Mouse (Mus musculus) forebrain, embryonic 11.5 days (tissue): ENCODE data around the gene Naa15. TPM values are rescaled to one million over a fixed set of nuclear protein-coding genes. Genes with fewer than 3 reads are reported as not detected.

Experiments
- ATAC-seq: fragments of 200-750 bp; cut with Nextera tagmentation; replicated peaks from 2 replicates; pipeline ENCODE4 v1.8.0; 2017; ENCODE audit warnings: moderate TSS enrichment; ENCODE audit not compliant: low FRiP score
- DNase-seq: peaks from one replicate; pipeline ENCODE4 v3.0.0-alpha.2; 2017; ENCODE audit warnings: low spot score
- H3K27ac ChIP-seq: fragments of 300-500 bp; sonication (generic); 2 replicates; pipeline ENCODE4 v1.5.1; 2014; ENCODE audit warnings: low read depth, low read length
- H3K27me3 ChIP-seq: fragments of 300-500 bp; sonication (generic); 2 replicates; pipeline ENCODE4 v1.6.1; 2014; ENCODE audit warnings: mild to moderate bottlenecking, low read length, mixed read lengths; ENCODE audit not compliant: control insufficient read depth, insufficient read depth
- H3K36me3 ChIP-seq: fragments of 300-500 bp; sonication (generic); 2 replicates; pipeline ENCODE4 v1.6.1; 2014; ENCODE audit warnings: mild to moderate bottlenecking, low read length, moderate library complexity, mixed read lengths; ENCODE audit not compliant: control insufficient read depth, insufficient read depth
- H3K4me1 ChIP-seq: fragments of 300-500 bp; sonication (generic); replicated peaks from 2 replicates; pipeline ENCODE4 v1.6.1; 2014; ENCODE audit warnings: low read length, mixed read lengths; ENCODE audit not compliant: control insufficient read depth, insufficient read depth
- H3K4me2 ChIP-seq: fragments of 300-500 bp; sonication (generic); 2 replicates; pipeline ENCODE4 v1.6.1; 2014; ENCODE audit warnings: low read depth, mild to moderate bottlenecking, low read length, moderate library complexity, mixed read lengths; ENCODE audit not compliant: severe bottlenecking
- H3K4me3 ChIP-seq: fragments of 300-500 bp; sonication (generic); 2 replicates; pipeline ENCODE4 v1.5.1; 2014; ENCODE audit warnings: low read depth, low read length
- H3K9ac ChIP-seq: fragments of 300-500 bp; sonication (generic); 2 replicates; pipeline ENCODE4 v1.6.1; 2014; ENCODE audit warnings: low read length
- H3K9me3 ChIP-seq: fragments of 300-500 bp; sonication (generic); 2 replicates; pipeline ENCODE4 v1.6.1; 2016; ENCODE audit warnings: low read length, mixed read lengths; ENCODE audit not compliant: control insufficient read depth
- WGBS: fragments of 180-500 bp; shearing (Covaris S2); extraction: QIAGEN DNeasy Blood & Tissue Kit; methylation state at CpG from one replicate; pipeline ENCODE4 v1.1.7; 2014; 5-methylcytosine and 5-hydroxymethylcytosine counted together
- polyA plus RNA-seq: library from polyadenylated mRNA; unstranded; fragments of >200 nt; fragmentation: Nextera tagmentation; extraction: Ambion mirVana; gene quantifications from 2 replicates; pipeline ENCODE4 v1.2.1, GENCODE M21; 2014

Gene Naa15
- polyA plus RNA-seq, 1 experiment from 2014 or later = 62.6 TPM

- H3K27ac ChIP-seq = no peak overlapping the region
- no peak overlapping the region for H3K4me2 ChIP-seq
- no peak overlapping the region for H3K4me3 ChIP-seq
- DNase-seq (no peak), ATAC-seq (no peak)
- WGBS = 92% methylated on average over 7 of the region's 7 CpGs
- no peaks in the 10 kb centered on the region for H3K36me3 ChIP-seq
- no peaks in the 10 kb centered on the region for H3K9me3 ChIP-seq
- no peak overlapping the region for H3K9ac ChIP-seq
- peaks cover 8% of the 10 kb centered on the region; the same call in 1 of the 2 replicates for H3K4me1 ChIP-seq
- no peaks in the 10 kb centered on the region for H3K27me3 ChIP-seq
These were observed 2.5 kb upstream of the Naa15 start for GRCm38 (mm10) chr3:51412457-51412856.

- ATAC-seq = no peak
- WGBS = 90% methylated on average over 1 of the region's 1 CpGs
- Histone ChIP-seq H3K9me3 (no peaks in the 10 kb centered on the region), H3K4me2 (no peak overlapping the region), H3K36me3 (no peaks in the 10 kb centered on the region), H3K4me1 (peaks cover 8% of the 10 kb centered on the region; the same call in 1 of the 2 replicates), H3K4me3 (no peak overlapping the region), H3K27me3 (no peaks in the 10 kb centered on the region), H3K27ac (no peak overlapping the region), H3K9ac (no peak overlapping the region)
- DNase-seq = no peak
These were observed 1.7 kb upstream of the Naa15 start for GRCm38 (mm10) chr3:51413276-51413675.

- DNase-seq (no peak), ATAC-seq (peak; percentile 71)
- Histone ChIP-seq H3K9ac (peak overlapping the region; percentile 98), H3K36me3 (no peaks in the 10 kb centered on the region), H3K4me1 (peaks cover 8% of the 10 kb centered on the region; the same call in 1 of the 2 replicates), H3K4me2 (peak overlapping the region; percentile 74), H3K4me3 (peak overlapping the region; percentile 99), H3K27me3 (no peaks in the 10 kb centered on the region), H3K27ac (peak overlapping the region; percentile 85), H3K9me3 (no peaks in the 10 kb centered on the region)
- WGBS = under 1% methylated on average over 29 of the region's 30 CpGs
These were observed 1.1 kb downstream of the Naa15 start for GRCm38 (mm10) chr3:51416073-51416363.

- H3K4me3 ChIP-seq = peak overlapping the region; percentile 99
- H3K4me2 ChIP-seq = peak overlapping the region; percentile 74
- peaks cover 8% of the 10 kb centered on the region; the same call in 1 of the 2 replicates for H3K4me1 ChIP-seq
- ATAC-seq (peak; percentile 51), DNase-seq (peak; percentile 76)
- no peaks in the 10 kb centered on the region for H3K27me3 ChIP-seq
- peak overlapping the region; percentile 98 for H3K9ac ChIP-seq
- no peaks in the 10 kb centered on the region for H3K36me3 ChIP-seq
- peak overlapping the region; percentile 85 for H3K27ac ChIP-seq
- under 1% methylated on average over 68 of the region's 68 CpGs for WGBS
- no peaks in the 10 kb centered on the region for H3K9me3 ChIP-seq
These were observed 1.6 kb downstream of the Naa15 start for GRCm38 (mm10) chr3:51416364-51417134.

DNA sequence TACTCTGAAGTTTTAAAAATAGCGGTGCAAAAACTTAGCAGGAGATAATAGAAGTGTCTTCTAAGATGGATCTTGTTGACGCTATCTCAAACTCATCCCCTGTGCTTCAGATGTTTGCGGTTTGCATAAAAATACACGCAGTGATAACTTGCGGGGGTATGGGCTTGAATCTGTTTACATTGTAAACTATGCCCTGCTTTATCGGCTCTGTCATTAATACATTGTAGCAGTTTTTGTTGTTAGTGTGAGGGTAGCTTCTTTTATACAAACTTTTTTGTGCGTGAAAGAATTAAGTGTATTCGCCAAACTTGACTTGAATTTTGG is 2.1 kb downstream of the Naa15 start:
- peaks cover 8% of the 10 kb centered on the region; the same call in 1 of the 2 replicates for H3K4me1 ChIP-seq
- ATAC-seq = no peak
- no peaks in the 10 kb centered on the region for H3K27me3 ChIP-seq
- peak overlapping the region; percentile 99 for H3K4me3 ChIP-seq
- H3K9ac ChIP-seq = peak overlapping the region; percentile 98
- no peaks in the 10 kb centered on the region for H3K36me3 ChIP-seq
- H3K9me3 ChIP-seq = no peaks in the 10 kb centered on the region
- peak overlapping the region; percentile 85; the same call in 1 of the 2 replicates for H3K27ac ChIP-seq
- whole genome bisulfite sequencing = 9% methylated on average over 8 of the region's 8 CpGs
- peak overlapping the region; percentile 74 for H3K4me2 ChIP-seq
- DNase-seq = no peak

DNA sequence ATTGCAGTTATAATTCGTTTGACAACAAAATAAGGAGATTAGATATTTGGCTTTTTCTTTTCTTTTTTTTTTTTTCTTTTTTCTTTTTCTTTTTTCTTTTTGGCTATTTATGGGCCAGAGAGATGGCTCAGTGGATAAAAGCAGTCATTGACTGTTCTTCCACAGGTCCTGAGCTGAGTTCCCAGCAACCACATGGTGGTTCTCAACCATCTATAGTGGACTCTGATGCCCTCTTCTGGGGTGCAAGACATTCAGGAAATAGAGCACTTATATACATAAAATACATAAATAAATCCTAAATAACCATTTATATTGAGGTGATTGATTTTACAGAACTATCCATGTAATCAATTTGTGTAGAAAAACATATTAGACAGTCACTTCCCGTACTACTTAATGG is 2.5 kb downstream of the Naa15 start:
- H3K27me3 ChIP-seq = no peaks in the 10 kb centered on the region
- H3K9ac ChIP-seq = no peak overlapping the region
- H3K4me1 ChIP-seq = peaks cover 8% of the 10 kb centered on the region; the same call in 1 of the 2 replicates
- peak overlapping the region; percentile 99 for H3K4me3 ChIP-seq
- no peaks in the 10 kb centered on the region for H3K36me3 ChIP-seq
- DNase-seq (no peak), ATAC-seq (no peak)
- H3K9me3 ChIP-seq = no peaks in the 10 kb centered on the region
- no peak overlapping the region for H3K27ac ChIP-seq
- peak overlapping the region; percentile 74 for H3K4me2 ChIP-seq
- 53% methylated on average over 2 of the region's 2 CpGs for WGBS

- H3K4me2 ChIP-seq = peak overlapping the region; percentile 74; the same call in 1 of the 2 replicates
- 82% methylated on average over 2 of the region's 2 CpGs for WGBS
- H3K9me3 ChIP-seq = no peaks in the 10 kb centered on the region
- no peaks in the 10 kb centered on the region for H3K27me3 ChIP-seq
- H3K36me3 ChIP-seq = no peaks in the 10 kb centered on the region
- ATAC-seq = no peak
- H3K9ac ChIP-seq = no peak overlapping the region
- no peak overlapping the region for H3K27ac ChIP-seq
- H3K4me1 ChIP-seq = peaks cover 9% of the 10 kb centered on the region; the same call in 1 of the 2 replicates
- no peak for DNase-seq
- no peak overlapping the region for H3K4me3 ChIP-seq
These were observed 3.0 kb downstream of the Naa15 start for GRCm38 (mm10) chr3:51417966-51418365.

DNA sequence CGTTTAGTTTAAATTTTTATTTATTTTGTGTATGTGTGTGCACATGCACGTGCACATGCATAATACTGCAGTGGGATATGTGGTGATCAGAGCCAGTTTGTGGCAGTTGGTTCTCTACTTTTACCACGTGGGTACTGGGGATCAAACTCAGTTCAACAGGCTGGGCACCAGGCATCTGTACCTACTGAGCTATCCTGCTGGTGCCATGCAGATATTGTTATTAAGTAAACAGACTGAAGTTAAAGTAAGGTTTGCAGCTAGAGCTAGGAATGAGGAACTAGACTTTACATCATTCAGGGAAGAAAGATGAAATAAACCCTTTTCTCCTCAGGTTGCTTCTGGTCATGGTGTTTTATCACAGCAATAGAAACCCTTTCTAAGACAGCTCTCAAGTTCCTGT is 7.0 kb downstream of the Naa15 start:
- Histone ChIP-seq H3K27ac (no peak overlapping the region), H3K27me3 (no peaks in the 10 kb centered on the region), H3K9me3 (no peaks in the 10 kb centered on the region), H3K4me3 (no peak overlapping the region), H3K4me2 (no peak overlapping the region), H3K36me3 (no peaks in the 10 kb centered on the region), H3K4me1 (peaks cover 6% of the 10 kb centered on the region; the same call in 1 of the 2 replicates), H3K9ac (no peak overlapping the region)
- DNase-seq = no peak
- WGBS = 84% methylated on average over 3 of the region's 3 CpGs
- ATAC-seq = no peak

DNA sequence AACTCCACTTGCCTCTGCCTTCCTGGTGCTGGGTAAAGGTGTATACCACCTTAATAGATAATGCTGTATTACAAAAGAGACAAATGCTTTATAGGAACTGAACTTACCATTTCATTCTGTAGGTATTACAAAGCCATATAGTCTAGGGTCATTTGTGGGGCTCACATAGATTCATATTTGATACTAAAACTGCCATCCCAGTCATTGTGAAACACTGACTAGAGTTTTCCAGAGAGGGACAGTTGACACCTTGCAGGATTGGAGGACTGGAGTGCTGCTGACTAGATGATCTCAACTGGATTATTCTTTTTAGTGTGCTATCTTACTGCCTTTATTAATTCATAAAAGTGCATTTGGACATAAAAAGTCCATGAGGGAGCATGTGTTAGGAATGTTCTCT is 10.4 kb downstream of the Naa15 start:
- DNase-seq (no peak), ATAC-seq (no peak)
- H3K4me3 ChIP-seq = no peak overlapping the region
- H3K36me3 ChIP-seq = no peaks in the 10 kb centered on the region
- no peak overlapping the region for H3K4me2 ChIP-seq
- H3K27ac ChIP-seq = no peak overlapping the region
- no peaks in the 10 kb centered on the region for H3K9me3 ChIP-seq
- no peaks in the 10 kb centered on the region for H3K27me3 ChIP-seq
- no peak overlapping the region for H3K9ac ChIP-seq
- 0 out of 2 replicates have a peak, but pooled peaks cover 2% of the 10 kb centered on the region for H3K4me1 ChIP-seq
